Mouse (Mus musculus) heart, embryonic 16.5 days (tissue): ENCODE results near the gene Git1. TPM values are rescaled to one million over a fixed set of nuclear protein-coding genes. Genes with fewer than 3 reads are reported as not detected.

Experiments
- ATAC-seq: fragments of 200-750 bp; cut with Nextera tagmentation; replicated peaks from 2 replicates; pipeline ENCODE4 v1.8.0; 2017; ENCODE audit warnings: moderate number of reproducible peaks; ENCODE audit not compliant: insufficient read depth, low FRiP score; ENCODE audit errors: extremely low read depth
- H3K27ac ChIP-seq: fragments of 300-500 bp; sonication (generic); 2 replicates; pipeline ENCODE4 v1.5.1; 2014; ENCODE audit warnings: mild to moderate bottlenecking, low read length, control low read depth, moderate library complexity
- H3K27me3 ChIP-seq: fragments of 300-500 bp; sonication (generic); 2 replicates; pipeline ENCODE4 v1.6.1; 2014; ENCODE audit warnings: low read length, mixed read lengths; ENCODE audit not compliant: control insufficient read depth, insufficient read depth
- H3K36me3 ChIP-seq: fragments of 300-500 bp; sonication (generic); 2 replicates; pipeline ENCODE4 v1.6.1; 2014; ENCODE audit not compliant: control insufficient read depth, insufficient read depth
- H3K4me1 ChIP-seq: fragments of 300-500 bp; sonication (generic); 2 replicates; pipeline ENCODE4 v1.6.1; 2014; ENCODE audit warnings: low read length, mixed read lengths; ENCODE audit not compliant: control insufficient read depth, insufficient read depth
- H3K4me2 ChIP-seq: fragments of 300-500 bp; sonication (generic); 2 replicates; pipeline ENCODE4 v1.6.1; 2014; ENCODE audit warnings: low read depth, mild to moderate bottlenecking, control low read depth, low read length
- H3K4me3 ChIP-seq: fragments of 300-500 bp; sonication (generic); 2 replicates; pipeline ENCODE4 v1.5.1; 2014; ENCODE audit warnings: mild to moderate bottlenecking, control low read depth, low read length
- H3K9ac ChIP-seq: fragments of 300-500 bp; sonication (generic); 2 replicates; pipeline ENCODE4 v1.6.1; 2014; ENCODE audit warnings: low read length, control low read depth
- H3K9me3 ChIP-seq: fragments of 300-500 bp; sonication (generic); replicated peaks from 2 replicates; pipeline ENCODE4 v1.6.1; 2016; ENCODE audit warnings: low read length; ENCODE audit not compliant: control insufficient read depth
- WGBS: fragments of 180-500 bp; shearing (Covaris S2); extraction: QIAGEN DNeasy Blood & Tissue Kit; methylation state at CpG from one replicate; pipeline ENCODE4 v1.1.7; 2014; 5-methylcytosine and 5-hydroxymethylcytosine counted together
- polyA plus RNA-seq: library from polyadenylated mRNA; unstranded; fragments of >200 nt; fragmentation: Nextera tagmentation; extraction: Ambion mirVana; gene quantifications from 2 replicates; pipeline ENCODE4 v1.2.1, GENCODE M21; 2015

Gene Git1
- polyA plus RNA-seq, 1 experiment from 2014 or later = 7.7 TPM

GRCm38 (mm10) chr11:77471407-77471806 lies 22.0 kb upstream of the Git1 start:
- no peak overlapping the region for H3K4me2 ChIP-seq
- H3K27me3 ChIP-seq = no peaks in the 10 kb centered on the region
- no peak overlapping the region for H3K4me3 ChIP-seq
- WGBS = 77% methylated on average over 27 of the region's 29 CpGs
- no peak overlapping the region for H3K9ac ChIP-seq
- no peaks in the 10 kb centered on the region for H3K9me3 ChIP-seq
- no peak overlapping the region for H3K27ac ChIP-seq
- no peak for ATAC-seq
- 0 out of 2 replicates have a peak, but pooled peaks cover 4% of the 10 kb centered on the region for H3K4me1 ChIP-seq
- H3K36me3 ChIP-seq = peaks cover 13% of the 10 kb centered on the region

DNA sequence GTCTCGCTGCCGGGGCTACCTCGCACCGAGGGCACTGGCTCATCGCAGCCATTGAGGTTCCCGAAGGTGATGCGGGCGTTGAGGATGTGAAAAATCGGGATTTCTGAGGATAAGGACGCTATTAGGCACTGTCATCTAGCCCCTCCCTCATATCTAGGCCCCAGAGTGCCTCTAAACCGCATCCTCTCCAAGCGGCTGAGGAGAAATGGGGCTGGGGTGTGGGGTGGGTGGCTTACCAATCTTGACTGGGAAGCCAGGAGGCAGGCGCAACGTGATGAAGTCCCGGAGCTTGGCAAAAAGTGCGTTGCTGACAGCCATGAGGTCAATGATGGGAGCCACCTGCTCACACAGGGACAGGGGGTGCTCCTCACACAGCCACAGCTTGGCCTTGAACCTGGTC lies 20.6 kb upstream of the Git1 start:
- H3K27ac ChIP-seq = no peak overlapping the region
- H3K4me2 ChIP-seq = no peak overlapping the region
- no peak for ATAC-seq
- peaks cover 13% of the 10 kb centered on the region for H3K36me3 ChIP-seq
- H3K4me3 ChIP-seq = no peak overlapping the region
- H3K9ac ChIP-seq = no peak overlapping the region
- 0 out of 2 replicates have a peak, but pooled peaks cover under 1% of the 10 kb centered on the region for H3K4me1 ChIP-seq
- WGBS = 85% methylated on average over 16 of the region's 16 CpGs
- H3K9me3 ChIP-seq = no peaks in the 10 kb centered on the region
- no peaks in the 10 kb centered on the region for H3K27me3 ChIP-seq

DNA sequence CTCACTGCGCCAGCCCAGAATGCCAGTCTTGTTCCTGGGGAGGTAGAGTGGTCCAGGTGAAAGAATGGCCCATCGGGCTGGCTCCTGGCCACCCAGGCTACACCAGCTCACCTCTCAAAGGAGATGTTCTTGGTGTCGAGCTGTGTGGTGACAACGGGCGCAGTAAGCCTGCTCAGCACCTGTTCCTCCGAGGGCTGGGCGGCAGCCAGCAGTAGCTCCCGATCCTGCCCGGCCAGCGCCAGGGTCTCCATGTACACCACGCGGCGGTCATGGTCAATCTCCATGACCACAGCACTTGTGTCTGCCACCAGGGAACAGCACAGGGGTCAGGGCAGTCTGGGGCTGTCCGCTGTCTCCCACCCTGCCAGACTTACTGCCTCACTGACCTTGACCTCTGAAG lies 17.1 kb upstream of the Git1 start:
- no peak for ATAC-seq
- no peaks in the 10 kb centered on the region for H3K9me3 ChIP-seq
- WGBS = 93% methylated on average over 14 of the region's 14 CpGs
- H3K27ac ChIP-seq = no peak overlapping the region
- peaks cover 10% of the 10 kb centered on the region for H3K36me3 ChIP-seq
- H3K4me2 ChIP-seq = no peak overlapping the region
- no peak overlapping the region for H3K9ac ChIP-seq
- no peaks in the 10 kb centered on the region for H3K4me1 ChIP-seq
- H3K27me3 ChIP-seq = no peaks in the 10 kb centered on the region
- H3K4me3 ChIP-seq = no peak overlapping the region

DNA sequence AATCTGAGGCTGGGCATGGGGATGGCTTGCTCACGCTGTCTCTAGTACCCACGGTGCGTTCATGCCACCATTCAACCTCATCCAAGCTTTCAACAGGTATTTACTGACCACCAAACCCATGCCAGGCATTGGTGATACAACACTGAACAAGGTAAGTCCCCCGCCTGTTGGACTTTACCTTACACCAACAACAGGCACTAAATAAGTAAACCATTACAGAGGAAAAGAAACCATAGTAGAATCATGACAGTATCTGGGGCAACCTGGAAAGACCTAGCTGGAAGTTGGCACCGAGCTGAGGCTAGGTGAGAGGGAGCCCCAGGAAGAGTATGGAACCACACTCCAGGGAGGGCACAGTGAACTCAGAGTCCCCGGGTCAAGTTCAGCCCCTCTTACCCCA lies 16.5 kb upstream of the Git1 start:
- 84% methylated on average over 6 of the region's 6 CpGs for WGBS
- peaks cover 4% of the 10 kb centered on the region for H3K36me3 ChIP-seq
- H3K4me3 ChIP-seq = no peak overlapping the region
- ATAC-seq = no peak
- H3K27ac ChIP-seq = no peak overlapping the region
- H3K27me3 ChIP-seq = no peaks in the 10 kb centered on the region
- H3K9ac ChIP-seq = no peak overlapping the region
- H3K4me1 ChIP-seq = no peaks in the 10 kb centered on the region
- H3K4me2 ChIP-seq = no peak overlapping the region
- H3K9me3 ChIP-seq = no peaks in the 10 kb centered on the region

GRCm38 (mm10) chr11:77483043-77483442 lies 10.3 kb upstream of the Git1 start:
- H3K36me3 ChIP-seq = no peaks in the 10 kb centered on the region
- H3K4me2 ChIP-seq = no peak overlapping the region
- H3K27ac ChIP-seq = no peak overlapping the region
- H3K27me3 ChIP-seq = no peaks in the 10 kb centered on the region
- 62% methylated on average over 3 of the region's 3 CpGs for WGBS
- H3K9me3 ChIP-seq = no peaks in the 10 kb centered on the region
- no peak overlapping the region for H3K9ac ChIP-seq
- H3K4me1 ChIP-seq = peaks cover 15% of the 10 kb centered on the region
- H3K4me3 ChIP-seq = no peak overlapping the region
- ATAC-seq = no peak

DNA sequence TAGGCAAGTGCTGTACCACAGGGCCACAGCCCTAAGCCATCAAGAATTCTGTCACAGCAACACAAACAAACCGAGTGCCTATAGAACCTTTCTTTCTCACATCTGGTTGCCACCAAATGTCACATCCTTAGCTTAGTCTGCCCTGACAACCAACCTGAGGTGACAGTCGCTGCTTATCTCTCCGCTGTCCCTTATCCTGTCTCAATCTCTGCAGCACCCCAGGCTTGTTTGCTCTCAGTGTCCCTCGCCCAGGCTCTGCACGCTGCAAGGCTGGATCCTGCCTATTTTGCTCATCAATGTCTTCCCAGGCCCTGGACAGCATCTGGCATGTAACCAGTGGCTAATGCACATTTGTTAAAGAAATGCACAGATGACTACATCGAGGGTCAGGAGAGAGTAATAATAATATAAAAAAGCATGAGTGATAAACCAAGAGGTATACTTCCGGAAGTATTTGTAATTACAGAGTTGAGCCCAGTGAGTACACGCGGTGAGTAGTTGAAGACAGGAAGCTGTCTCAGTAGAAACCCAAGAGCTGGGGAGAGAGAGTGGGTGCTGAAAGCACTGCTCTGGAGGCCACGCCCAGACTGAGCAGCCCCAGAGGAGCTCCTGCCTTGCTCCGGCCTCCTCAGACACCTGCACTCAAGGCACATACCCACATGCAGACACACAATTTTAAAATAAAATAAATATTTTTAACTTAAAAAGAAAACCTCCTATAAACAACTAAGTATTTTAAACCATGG lies 9.7 kb upstream of the Git1 start:
- H3K4me1 ChIP-seq = peaks cover 21% of the 10 kb centered on the region
- 35% methylated on average over 11 of the region's 11 CpGs for WGBS
- no peak for ATAC-seq

DNA sequence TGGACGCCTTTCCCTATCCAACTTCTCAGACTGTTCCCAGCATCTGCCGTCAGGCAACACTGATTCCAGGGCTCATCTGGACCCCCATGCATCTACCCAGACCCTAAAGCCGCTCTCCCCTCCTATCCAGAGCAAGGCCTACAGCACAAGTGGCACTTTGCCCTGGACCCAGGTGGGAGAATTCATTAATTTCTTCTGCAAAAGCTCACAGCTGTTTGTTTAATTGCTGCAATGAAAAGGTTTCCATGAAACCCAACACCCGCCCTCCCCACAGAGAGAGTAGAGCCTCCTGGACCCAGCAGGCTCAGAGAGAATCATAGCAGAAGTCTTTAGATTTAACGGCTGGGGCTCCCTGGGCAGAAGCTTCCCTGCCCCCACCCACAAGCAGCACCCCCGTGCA lies 8.1 kb upstream of the Git1 start:
- 77% methylated on average over 6 of the region's 6 CpGs for WGBS
- ATAC-seq = no peak

More for the DNA sequence above, 9.7 kb upstream of the Git1 start:
- Histone ChIP-seq H3K9me3 (no peaks in the 10 kb centered on the region), H3K27me3 (no peaks in the 10 kb centered on the region), H3K27ac (no peak overlapping the region), H3K9ac (no peak overlapping the region), H3K36me3 (no peaks in the 10 kb centered on the region), H3K4me2 (no peak overlapping the region), H3K4me3 (no peak overlapping the region)

DNA sequence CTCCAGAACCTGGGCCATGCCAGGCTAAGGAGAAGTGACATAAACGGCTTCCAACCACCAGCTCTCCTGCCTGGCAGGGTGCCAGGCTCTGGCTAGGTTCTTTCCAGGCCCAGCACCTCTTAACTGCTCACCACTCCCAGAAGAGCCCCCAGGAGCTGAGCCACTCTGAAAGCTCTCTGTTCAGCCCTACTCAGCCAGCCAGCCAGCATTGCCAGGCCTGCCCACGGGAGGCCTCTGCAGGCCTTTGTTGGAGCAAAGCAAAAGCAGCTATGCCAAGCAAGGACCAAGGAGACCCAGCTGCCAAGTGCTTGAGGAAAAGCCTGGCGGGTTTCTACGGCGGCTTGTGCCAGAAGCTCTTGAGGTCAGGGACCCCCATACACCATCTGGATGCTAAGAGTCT lies 6.6 kb upstream of the Git1 start:
- H3K4me2 ChIP-seq = 0 out of 2 replicates have a peak overlapping the region, but pooled peaks have one; percentile 3
- no peaks in the 10 kb centered on the region for H3K36me3 ChIP-seq
- H3K27me3 ChIP-seq = no peaks in the 10 kb centered on the region
- peaks cover 40% of the 10 kb centered on the region for H3K4me1 ChIP-seq
- H3K4me3 ChIP-seq = no peak overlapping the region
- no peak overlapping the region for H3K9ac ChIP-seq
- no peak for ATAC-seq
- H3K9me3 ChIP-seq = no peaks in the 10 kb centered on the region
- 55% methylated on average over 5 of the region's 5 CpGs for WGBS
- H3K27ac ChIP-seq = no peak overlapping the region

More for the DNA sequence above, 8.1 kb upstream of the Git1 start:
- Histone ChIP-seq H3K4me1 (peaks cover 29% of the 10 kb centered on the region), H3K4me3 (no peak overlapping the region), H3K36me3 (no peaks in the 10 kb centered on the region), H3K9ac (no peak overlapping the region), H3K27me3 (no peaks in the 10 kb centered on the region), H3K27ac (no peak overlapping the region), H3K9me3 (no peaks in the 10 kb centered on the region), H3K4me2 (no peak overlapping the region)

DNA sequence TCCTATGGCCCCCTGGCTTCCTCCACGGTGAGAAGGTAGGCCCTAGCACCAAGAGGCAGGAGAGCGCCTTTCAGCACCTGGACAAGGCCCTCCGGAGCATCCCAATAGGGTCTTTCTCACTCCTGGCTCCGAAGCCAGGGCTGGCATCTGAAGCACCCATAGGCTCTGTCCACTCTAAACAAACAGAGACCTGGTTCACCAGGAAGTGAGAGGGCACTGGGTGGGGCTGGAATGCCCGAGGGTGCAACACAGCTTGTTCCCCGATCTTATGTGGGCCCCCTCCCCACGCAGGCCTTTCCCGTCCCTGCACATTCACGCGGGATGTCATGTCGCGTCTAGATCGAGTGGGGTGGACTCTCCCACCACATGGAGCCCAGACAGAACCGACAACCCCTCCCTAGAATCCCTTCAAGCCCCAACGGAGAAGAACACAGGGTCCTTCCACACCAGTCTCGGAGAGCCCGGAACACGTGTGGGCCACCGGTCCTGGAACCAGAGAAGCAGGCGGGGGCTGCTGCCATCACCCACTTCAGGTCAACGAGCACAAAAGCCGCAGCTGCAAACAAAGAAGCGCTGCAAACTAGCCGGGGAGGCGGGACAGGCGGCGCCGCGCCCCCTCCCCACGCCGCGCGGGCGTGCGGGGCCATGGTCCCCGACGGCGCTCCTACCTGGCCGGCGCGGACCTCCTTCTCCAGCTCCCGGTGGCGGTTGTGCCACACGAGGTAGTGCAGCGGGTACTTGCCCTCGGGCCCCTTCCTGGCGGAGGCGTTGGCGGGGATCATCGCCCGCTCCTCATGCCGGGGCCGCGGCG lies 4.4 kb upstream of the Git1 start:
- Histone ChIP-seq H3K27ac (no peak overlapping the region), H3K4me2 (peak overlapping the region; percentile 99), H3K4me1 (peaks cover 45% of the 10 kb centered on the region), H3K27me3 (no peaks in the 10 kb centered on the region), H3K4me3 (peak overlapping the region; percentile 87), H3K9me3 (no peaks in the 10 kb centered on the region), H3K36me3 (no peaks in the 10 kb centered on the region), H3K9ac (peak overlapping the region; percentile 89)
- WGBS = 5% methylated on average over 50 of the region's 55 CpGs
- ATAC-seq = no peak
